Mouse (Mus musculus) liver, embryonic 14.5 days (tissue): Measurements from ENCODE around the gene Ptprj. TPM values are rescaled to one million over a fixed set of nuclear protein-coding genes. Genes with fewer than 3 reads are reported as not detected.

Source experiments
- ATAC-seq: fragments of 200-750 bp; cut with Nextera tagmentation; 2 replicates; pipeline ENCODE4 v1.8.0; 2017; ENCODE audit warnings: moderate number of reproducible peaks, mild to moderate bottlenecking, moderate library complexity; ENCODE audit not compliant: insufficient read depth
- DNase-seq, 3 experiments: peaks; one replicate each; pipeline ENCODE4 v3.0.0-alpha.2; 2012 to 2013; ENCODE audit warnings: low read depth in 3 of 3, low spot score in 3 of 3
- H3K27ac ChIP-seq: fragments of 300-500 bp; sonication (generic); 2 replicates; pipeline ENCODE4 v1.5.1; 2014; ENCODE audit warnings: moderate library complexity, mild to moderate bottlenecking, control low read depth, inconsistent platforms
- H3K27me3 ChIP-seq: fragments of 300-500 bp; sonication (generic); 2 replicates; pipeline ENCODE4 v1.6.1; 2014; ENCODE audit warnings: mild to moderate bottlenecking, low read length, moderate library complexity; ENCODE audit not compliant: control insufficient read depth, insufficient read depth
- H3K36me3 ChIP-seq: fragments of 300-500 bp; sonication (generic); replicated peaks from 2 replicates; pipeline ENCODE4 v1.6.1; 2014; ENCODE audit warnings: low read depth; ENCODE audit not compliant: control insufficient read depth, insufficient read depth
- H3K4me1 ChIP-seq, 2 experiments: fragments of 200-500 bp in 1 of 2; fragments of 300-500 bp in 1 of 2; sonication (generic) in 1 of 2; replicated peaks; 2 replicates each; pipeline ENCODE4 v1.6.1; 2012 to 2014; ENCODE audit warnings: antibody characterized with exemption in 1 of 2, inconsistent platforms in 1 of 2, low read length in 1 of 2; ENCODE audit not compliant: control insufficient read depth in 2 of 2, insufficient read depth in 2 of 2
- H3K4me2 ChIP-seq: fragments of 300-500 bp; sonication (generic); 2 replicates; pipeline ENCODE4 v1.6.1; 2014; ENCODE audit warnings: low read depth, mild to moderate bottlenecking, control low read depth, moderate library complexity
- H3K4me3 ChIP-seq, 2 experiments: fragments of 200-500 bp in 1 of 2; fragments of 300-500 bp in 1 of 2; sonication (generic) in 1 of 2; 2 replicates each; pipeline ENCODE4 v1.5.1; 2012 to 2014; ENCODE audit warnings: low read depth in 2 of 2, low read length in 2 of 2, mild to moderate bottlenecking in 2 of 2, control low read depth in 1 of 2, inconsistent platforms in 1 of 2, moderate library complexity in 1 of 2; ENCODE audit not compliant: insufficient read depth in 1 of 2
- H3K9ac ChIP-seq: fragments of 300-500 bp; sonication (generic); replicated peaks from 2 replicates; pipeline ENCODE4 v1.6.1; 2014; ENCODE audit warnings: mild to moderate bottlenecking, control low read depth, moderate library complexity
- H3K9me3 ChIP-seq: fragments of 300-500 bp; sonication (generic); 2 replicates; pipeline ENCODE4 v1.6.1; 2016; ENCODE audit warnings: low read length, mixed read lengths; ENCODE audit not compliant: control insufficient read depth
- CTCF ChIP-seq: IDR thresholded peaks from 2 replicates; pipeline ENCODE4 v1.5.1; 2016; ENCODE audit warnings: antibody characterized with exemption, low read depth, control low read depth
- EP300 ChIP-seq: IDR thresholded peaks from 2 replicates; pipeline ENCODE4 v1.6.1; 2016; ENCODE audit warnings: antibody characterized with exemption, low read depth
- WGBS: fragments of 180-500 bp; shearing (Covaris S2); extraction: QIAGEN DNeasy Blood & Tissue Kit; methylation state at CpG from one replicate; pipeline ENCODE4 v1.1.7; 2014; ENCODE audit not compliant: insufficient replicate concordance; 5-methylcytosine and 5-hydroxymethylcytosine counted together
- polyA plus RNA-seq, 2 experiments: library from polyadenylated mRNA; depleted of rRNA in 1 of 2; stranded (reverse) in 1 of 2; unstranded in 1 of 2; fragments of >200 nt; fragmentation: Nextera tagmentation in 1 of 2; extraction: Ambion mirVana in 1 of 2; gene quantifications; 2 replicates each; pipeline versions ENCODE4 v1.2.1 to v1.2.3; 2012 to 2014

The Ptprj gene
- polyA plus RNA-seq, 2 experiments: 2.6 to 2.7 TPM

DNA sequence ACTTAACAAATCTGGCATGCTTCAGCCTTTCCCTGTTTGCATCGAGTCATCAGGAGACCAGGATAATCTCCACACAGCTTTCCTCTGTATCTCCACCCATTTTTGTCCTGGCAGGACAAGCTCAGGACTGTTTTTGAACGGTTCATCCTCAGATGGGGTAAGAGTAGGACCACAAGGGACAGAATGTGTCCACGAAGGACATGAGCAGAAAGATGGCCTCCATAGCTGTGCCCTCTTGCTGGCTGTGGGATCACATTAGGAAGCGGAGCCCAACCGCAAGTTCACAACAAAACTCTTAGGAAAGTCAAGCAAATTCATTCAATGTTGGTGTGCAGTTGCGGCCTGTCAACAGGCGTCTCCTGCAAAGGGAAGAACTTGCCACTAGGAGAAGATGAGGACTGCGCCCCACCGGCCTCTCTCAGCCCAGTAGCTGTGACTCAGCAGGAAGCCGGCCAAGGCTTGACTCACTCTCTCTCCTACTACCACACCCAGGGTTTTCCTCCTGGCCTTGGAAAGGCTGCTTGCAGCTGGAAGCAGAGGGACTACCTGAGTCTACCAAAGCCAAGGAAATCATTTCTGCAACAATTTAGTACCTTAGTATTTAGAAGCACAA is 31.6 kb upstream of the Ptprj start:
- no peaks in the 10 kb centered on the region for H3K36me3 ChIP-seq
- H3K4me1 ChIP-seq: peaks cover 8% of the 10 kb centered on the region in 2 experiments
- no peaks in the 10 kb centered on the region for H3K9me3 ChIP-seq
- ATAC-seq (peak; percentile 82), DNase-seq (peak; percentile 26 to 53 (median 39))
- TF ChIP-seq CTCF (peak; percentile 59), EP300 (no peak; the same call in 1 of the 2 replicates)
- no peak overlapping the region for H3K27ac ChIP-seq
- no peak overlapping the region for H3K4me2 ChIP-seq
- H3K27me3 ChIP-seq: no peaks in the 10 kb centered on the region
- WGBS: 42% methylated on average over 10 of the region's 10 CpGs
- H3K9ac ChIP-seq: no peak overlapping the region
- H3K4me3 ChIP-seq: no peak overlapping the region

DNA sequence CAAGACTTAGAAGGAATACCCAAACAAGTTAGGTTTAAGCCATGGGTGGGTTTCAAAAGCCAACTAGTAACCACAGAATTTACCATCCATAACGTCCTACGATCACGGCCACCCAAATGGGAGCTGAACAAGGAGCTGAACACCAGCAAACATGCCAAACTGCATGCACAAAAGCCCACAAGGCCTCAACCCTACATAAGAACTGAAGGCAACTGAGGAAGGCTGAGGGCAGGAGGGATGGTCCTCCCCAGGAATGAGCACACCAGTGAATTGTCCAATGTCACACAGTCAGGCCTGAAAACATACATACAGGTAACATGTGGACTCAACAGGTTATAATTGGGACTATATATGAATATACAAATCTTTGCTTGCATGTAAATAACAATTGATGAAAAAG is 20.6 kb upstream of the Ptprj start:
- Histone ChIP-seq H3K9me3 (no peaks in the 10 kb centered on the region), H3K27ac (no peak overlapping the region), H3K4me1 (no peaks in the 10 kb centered on the region), H3K36me3 (no peaks in the 10 kb centered on the region), H3K4me2 (no peak overlapping the region), H3K27me3 (no peaks in the 10 kb centered on the region), H3K9ac (no peak overlapping the region), H3K4me3 (no peak overlapping the region)
- no peak for DNase-seq
- TF ChIP-seq EP300: no peak
- no peak for TF ChIP-seq CTCF
- WGBS: 73% methylated on average over 3 of the region's 3 CpGs
- no peak for ATAC-seq

GRCm38 (mm10) chr2:90588141-90588540 is 7.7 kb upstream of the Ptprj start:
- Histone ChIP-seq H3K4me2 (no peak overlapping the region), H3K27me3 (no peaks in the 10 kb centered on the region; the same call in 1 of the 2 replicates), H3K36me3 (no peaks in the 10 kb centered on the region), H3K4me3 (no peak overlapping the region), H3K27ac (no peak overlapping the region), H3K9me3 (no peaks in the 10 kb centered on the region), H3K9ac (no peak overlapping the region), H3K4me1 (no peaks in the 10 kb centered on the region)
- no peak for DNase-seq
- WGBS: 48% methylated on average over 1 of the region's 1 CpGs
- ATAC-seq: no peak
- no peak for TF ChIP-seq EP300
- TF ChIP-seq CTCF: no peak

DNA sequence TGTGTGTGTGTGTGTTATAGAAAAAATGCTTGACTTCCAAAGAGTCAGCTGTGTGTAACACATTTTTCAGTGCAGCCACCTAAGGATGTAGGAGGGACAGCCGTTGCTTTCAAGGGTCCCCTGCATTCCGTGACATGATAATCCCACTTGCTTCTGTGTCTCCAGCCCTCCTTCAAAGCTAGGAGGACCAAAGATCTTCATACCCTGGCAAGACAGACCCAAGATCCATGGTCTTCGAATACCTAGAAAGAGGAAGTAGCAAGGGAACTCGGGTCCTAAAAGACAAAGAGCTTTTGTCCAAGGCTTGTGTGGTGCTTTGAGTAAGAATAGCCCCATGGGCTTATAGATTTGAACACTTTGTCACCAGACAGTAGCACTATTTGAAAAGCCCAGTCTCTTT is 4.1 kb upstream of the Ptprj start:
- Histone ChIP-seq H3K4me3 (no peak overlapping the region), H3K27me3 (no peaks in the 10 kb centered on the region; the same call in 1 of the 2 replicates), H3K27ac (no peak overlapping the region), H3K4me1 (peaks cover 0 to 11% of the 10 kb centered on the region in 2 experiments; a peak in 2 of 4 replicates), H3K36me3 (no peaks in the 10 kb centered on the region), H3K9me3 (no peaks in the 10 kb centered on the region), H3K9ac (no peak overlapping the region), H3K4me2 (no peak overlapping the region)
- 39% methylated on average over 4 of the region's 4 CpGs for WGBS
- ATAC-seq (no peak), DNase-seq (no peak)
- no peak for TF ChIP-seq CTCF
- no peak for TF ChIP-seq EP300

DNA sequence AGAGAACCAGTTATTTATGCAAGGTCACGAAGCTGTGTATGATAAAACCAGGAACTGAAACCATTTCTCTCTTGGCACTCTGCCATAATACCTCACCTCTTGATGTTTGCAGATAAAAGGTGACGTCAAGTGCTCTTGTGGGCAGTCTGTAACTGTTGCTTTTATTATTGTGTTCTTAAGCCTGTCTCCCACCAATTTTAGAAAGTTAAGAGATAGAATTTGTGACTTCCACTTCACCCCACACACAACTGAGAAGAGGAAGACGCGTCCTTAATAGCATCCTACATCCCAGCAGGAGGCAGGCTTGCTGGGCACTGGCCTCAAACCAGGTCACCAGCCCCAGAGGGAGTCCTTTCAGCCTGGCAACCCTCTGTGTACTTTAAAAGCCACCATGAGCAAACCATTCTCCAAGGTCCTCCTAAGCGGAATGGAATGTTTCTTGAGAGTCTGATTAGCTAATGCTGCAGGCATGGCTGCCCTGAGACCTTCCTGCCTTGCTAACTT is 3.2 kb upstream of the Ptprj start:
- TF ChIP-seq EP300 (no peak), CTCF (0 out of 2 replicates have a peak, but pooled peaks have one; percentile 22)
- Histone ChIP-seq H3K27ac (no peak overlapping the region), H3K4me1 (peaks cover 0 to 15% of the 10 kb centered on the region in 2 experiments; a peak in 2 of 4 replicates), H3K36me3 (no peaks in the 10 kb centered on the region), H3K4me2 (no peak overlapping the region), H3K9ac (no peak overlapping the region), H3K4me3 (no peak overlapping the region), H3K9me3 (no peaks in the 10 kb centered on the region), H3K27me3 (no peaks in the 10 kb centered on the region; the same call in 1 of the 2 replicates)
- DNase-seq: no peak
- ATAC-seq: no peak
- WGBS: 37% methylated on average over 5 of the region's 5 CpGs
